Mouse (Mus musculus) erythroblast, adult 5-6 weeks (primary cell): Measurements from ENCODE around the gene Sprr2a2. TPM values are rescaled to one million over a fixed set of nuclear protein-coding genes. Genes with fewer than 3 reads are reported as not detected.
A peak's percentile ranks its signal among the peaks of the same experiment; 100 is the strongest.
"Not testable (repeated sequence)": the region's sequence is repeated elsewhere in the genome, so short reads cannot be mapped to it uniquely, and the experiment has no call there.

Source experiments
- ATAC-seq: replicated peaks from 2 replicates; pipeline ENCODE4 v1.8.0; 2016; ENCODE audit warnings: moderate number of reproducible peaks, mild to moderate bottlenecking, moderate TSS enrichment, inconsistent platforms; ENCODE audit not compliant: poor library complexity, low FRiP score, severe bottlenecking
- total RNA-seq, 2 experiments: library from RNA; stranded (forward) in 1 of 2; stranded (reverse) in 1 of 2; fragments of 150-400 nt in 1 of 2; fragments of 200-764, 138-1000 nt in 1 of 2; gene quantifications; 2 replicates each; pipeline versions ENCODE4 v1.2.3 to v1.2.4; 2015 to 2017; ENCODE audit warnings: low replicate concordance in 2 of 2

The Sprr2a2 gene
- total RNA-seq, 2 experiments from 2014 or later: 0.58 to 0.85 TPM

DNA sequence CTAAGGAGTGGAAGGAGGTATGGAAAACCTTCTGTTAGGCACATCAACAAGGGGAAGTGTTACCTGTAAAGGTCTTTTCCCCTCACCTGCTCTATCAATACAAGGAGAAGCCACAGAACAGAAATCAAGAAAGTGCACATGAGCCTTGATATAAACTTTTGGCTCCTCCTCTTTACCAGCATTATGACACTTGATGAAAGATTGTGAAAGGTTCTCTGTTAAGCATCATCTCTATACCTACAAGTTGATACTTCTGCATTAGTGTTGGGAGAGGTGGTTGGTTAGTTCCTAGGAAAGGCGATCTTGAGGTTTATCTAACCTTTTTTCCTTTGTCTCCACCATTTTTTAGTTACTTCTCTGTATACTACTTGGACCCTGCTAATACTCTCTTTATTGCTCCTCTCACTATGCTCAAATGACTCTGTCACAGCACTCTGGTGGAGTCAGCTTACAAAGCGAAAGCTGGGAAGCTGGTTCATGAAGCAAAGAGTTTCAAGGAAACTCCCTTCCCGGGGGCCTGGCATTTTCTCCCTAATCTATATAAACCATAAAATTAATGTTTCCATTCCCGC is 55.8 kb downstream of the Sprr2a2 start:
- ATAC-seq: peak; percentile 7; the same call in 1 of the 2 replicates

DNA sequence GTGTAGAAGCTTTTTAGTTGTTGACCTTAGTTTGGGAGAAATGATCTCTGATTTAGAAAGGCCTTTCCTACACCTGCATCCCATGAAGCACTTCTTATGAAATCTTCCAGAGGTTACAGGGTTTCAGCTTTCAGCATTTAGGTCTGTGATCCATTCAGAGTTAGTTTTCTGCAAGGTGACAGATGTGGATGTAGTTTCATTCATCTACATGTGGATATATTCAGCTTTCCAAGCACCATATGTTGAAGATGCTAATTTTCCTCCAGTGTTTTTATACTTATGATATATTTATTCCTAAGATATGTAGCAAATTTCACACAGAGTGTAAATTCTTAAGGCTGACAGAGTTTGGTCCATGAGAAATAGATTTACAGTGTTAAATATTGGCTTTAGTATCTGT is 57.8 kb downstream of the Sprr2a2 start:
- not testable (repeated sequence) for ATAC-seq

DNA sequence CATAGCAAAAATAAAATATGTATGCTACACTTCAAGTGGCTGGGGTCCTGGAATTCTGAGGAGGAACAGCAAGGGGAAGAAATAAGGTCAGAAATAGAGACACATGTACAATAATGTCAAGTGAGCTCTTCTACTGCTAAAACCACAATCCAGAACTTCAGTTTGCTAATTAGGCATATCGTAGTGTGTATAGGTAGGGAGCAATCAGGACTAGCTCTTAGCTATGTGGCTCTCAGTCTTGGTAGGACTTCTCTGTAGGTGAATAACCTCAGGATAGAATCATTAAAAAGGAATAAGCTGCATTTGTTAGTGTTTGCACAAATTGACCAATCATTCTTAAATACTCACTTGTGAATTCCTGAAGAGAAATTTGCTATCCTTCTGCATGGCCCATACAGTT is 58.3 kb downstream of the Sprr2a2 start:
- not testable (repeated sequence) for ATAC-seq

DNA sequence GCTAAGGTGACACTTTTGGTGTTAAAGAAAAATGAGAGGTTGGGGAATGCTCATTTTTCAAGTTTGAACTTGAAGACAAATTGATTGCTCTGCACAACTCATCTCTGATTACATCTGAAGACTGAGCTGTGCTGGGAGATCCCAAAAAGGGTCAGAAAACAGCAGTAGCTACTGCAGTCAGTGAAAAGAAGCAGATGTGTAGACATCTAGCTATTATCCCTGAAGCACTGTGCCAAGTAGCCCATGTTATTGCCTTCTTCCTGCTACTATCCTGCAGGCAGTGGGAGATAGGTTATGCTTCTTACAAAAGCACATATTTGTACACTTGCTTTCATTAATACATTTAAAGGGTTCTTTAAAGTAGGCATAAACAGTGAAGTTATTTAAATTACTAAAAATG is 63.9 kb downstream of the Sprr2a2 start:
- not testable (repeated sequence) for ATAC-seq

- not testable (repeated sequence) for ATAC-seq
Measured at GRCm38 (mm10) chr3:92280963-92281606, 65.4 kb downstream of the Sprr2a2 start.

- not testable (repeated sequence) for ATAC-seq
Measured at GRCm38 (mm10) chr3:92285101-92285500, 69.4 kb downstream of the Sprr2a2 start, which contains the start of gene Sprr2a3. TSS of gene Sprr2a3 (plus strand) at chr3:92285417.

DNA sequence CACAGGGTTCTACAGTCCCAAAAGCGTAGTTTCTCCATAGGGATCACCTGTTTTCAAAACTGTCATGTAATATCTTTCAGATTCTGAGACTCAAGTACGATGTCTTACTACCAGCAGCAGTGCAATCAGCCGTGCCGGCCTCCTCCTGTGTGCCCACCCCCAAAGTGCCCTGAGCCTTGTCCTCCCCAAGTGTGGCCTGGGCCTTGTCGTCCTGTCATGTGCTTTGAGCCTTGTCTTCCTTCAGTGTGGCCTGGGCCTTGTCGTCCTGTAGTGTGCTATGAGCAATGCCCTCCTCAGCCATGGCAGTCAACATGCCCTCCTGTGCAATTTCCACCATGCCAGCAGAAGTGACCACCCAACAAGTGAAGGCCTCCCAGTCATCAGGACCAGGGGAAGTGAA is 72.8 kb downstream of the Sprr2a2 start:
- not testable (repeated sequence) for ATAC-seq

Other genes starting within 250 kb of the Sprr2a2 start
- gene Pglyrp3, start 201.3 kb upstream of the Sprr2a2 start, total RNA-seq (2015; ENCODE audit: low replicate concordance): not detected in 2 replicates
- not detected in 2 replicates for gene Pglyrp3, start 201.3 kb upstream of the Sprr2a2 start, total RNA-seq (2017; ENCODE audit: low replicate concordance)
- gene Lor, start 132.8 kb upstream of the Sprr2a2 start, total RNA-seq (2015; ENCODE audit: low replicate concordance): not detected in 2 replicates
- gene Lor, start 132.8 kb upstream of the Sprr2a2 start, total RNA-seq (2017; ENCODE audit: low replicate concordance): not detected in 2 replicates
- not detected in 2 replicates for gene Prr9, start 92.0 kb upstream of the Sprr2a2 start, total RNA-seq (2015; ENCODE audit: low replicate concordance)
- not detected in 2 replicates for gene Prr9, start 92.0 kb upstream of the Sprr2a2 start, total RNA-seq (2017; ENCODE audit: low replicate concordance)
- not detected in 2 replicates for gene Lelp1, start 73.2 kb upstream of the Sprr2a2 start, total RNA-seq (2015; ENCODE audit: low replicate concordance)
- not detected in 2 replicates for gene Lelp1, start 73.2 kb upstream of the Sprr2a2 start, total RNA-seq (2017; ENCODE audit: low replicate concordance)
- not detected in 2 replicates for gene Sprr2a1, start 121 bp upstream of the Sprr2a2 start, total RNA-seq (2015; ENCODE audit: low replicate concordance)
- not detected in 2 replicates for gene Sprr2a1, start 121 bp upstream of the Sprr2a2 start, total RNA-seq (2017; ENCODE audit: low replicate concordance)
- not detected in 2 replicates for gene Sprr2a3, start 69.5 kb downstream of the Sprr2a2 start, total RNA-seq (2015; ENCODE audit: low replicate concordance)
- not detected in 2 replicates for gene Sprr2a3, start 69.5 kb downstream of the Sprr2a2 start, total RNA-seq (2017; ENCODE audit: low replicate concordance)
- gene Sprr2b, start 100.7 kb downstream of the Sprr2a2 start, total RNA-seq (2015; ENCODE audit: low replicate concordance): not detected in 2 replicates
- gene Sprr2b, start 100.7 kb downstream of the Sprr2a2 start, total RNA-seq (2017; ENCODE audit: low replicate concordance): not detected in 2 replicates
- gene Sprr2d, start 123.2 kb downstream of the Sprr2a2 start, total RNA-seq (2015; ENCODE audit: low replicate concordance): not detected in 2 replicates
- gene Sprr2d, start 123.2 kb downstream of the Sprr2a2 start, total RNA-seq (2017; ENCODE audit: low replicate concordance): not detected in 2 replicates
- not detected in 2 replicates for gene Sprr2e, start 136.2 kb downstream of the Sprr2a2 start, total RNA-seq (2015; ENCODE audit: low replicate concordance)
- not detected in 2 replicates for gene Sprr2e, start 136.2 kb downstream of the Sprr2a2 start, total RNA-seq (2017; ENCODE audit: low replicate concordance)
- gene Sprr2f, start 149.3 kb downstream of the Sprr2a2 start, total RNA-seq (2015; ENCODE audit: low replicate concordance): not detected in 2 replicates
- gene Sprr2f, start 149.3 kb downstream of the Sprr2a2 start, total RNA-seq (2017; ENCODE audit: low replicate concordance): not detected in 2 replicates
- gene Sprr2h, start 169.8 kb downstream of the Sprr2a2 start, total RNA-seq (2015; ENCODE audit: low replicate concordance): not detected in 2 replicates
- not detected in 2 replicates for gene Sprr2h, start 169.8 kb downstream of the Sprr2a2 start, total RNA-seq (2017; ENCODE audit: low replicate concordance)
- not detected in 2 replicates for gene Sprr2i, start 192.1 kb downstream of the Sprr2a2 start, total RNA-seq (2015; ENCODE audit: low replicate concordance)
- not detected in 2 replicates for gene Sprr2i, start 192.1 kb downstream of the Sprr2a2 start, total RNA-seq (2017; ENCODE audit: low replicate concordance)
- gene Sprr2j-ps, start 202.2 kb downstream of the Sprr2a2 start, total RNA-seq (2015; ENCODE audit: low replicate concordance): not detected in 2 replicates
- gene Sprr2j-ps, start 202.2 kb downstream of the Sprr2a2 start, total RNA-seq (2017; ENCODE audit: low replicate concordance): not detected in 2 replicates
- gene Gm9774, start 213.5 kb downstream of the Sprr2a2 start, total RNA-seq (2015; ENCODE audit: low replicate concordance): 5.2 and 17.7 TPM in 2 replicates
- gene Gm9774, start 213.5 kb downstream of the Sprr2a2 start, total RNA-seq (2017; ENCODE audit: low replicate concordance): 0.34 and 2.9 TPM in 2 replicates
- gene Sprr2k, start 216.7 kb downstream of the Sprr2a2 start, total RNA-seq (2015; ENCODE audit: low replicate concordance): not detected in 2 replicates
- not detected in 2 replicates for gene Sprr2k, start 216.7 kb downstream of the Sprr2a2 start, total RNA-seq (2017; ENCODE audit: low replicate concordance)
- gene Sprr1b, start 222.9 kb downstream of the Sprr2a2 start, total RNA-seq (2015; ENCODE audit: low replicate concordance): not detected in 2 replicates
- gene Sprr1b, start 222.9 kb downstream of the Sprr2a2 start, total RNA-seq (2017; ENCODE audit: low replicate concordance): not detected in 2 replicates
- not detected in 2 replicates for gene Sprr3, start 242.8 kb downstream of the Sprr2a2 start, total RNA-seq (2015; ENCODE audit: low replicate concordance)
- gene Sprr3, start 242.8 kb downstream of the Sprr2a2 start, total RNA-seq (2017; ENCODE audit: low replicate concordance): not detected in 2 replicates